Mouse (Mus musculus) C2C12 (cell line): Measurements from ENCODE around the gene Tcp10c.
"Not testable (repeated sequence)": the region's sequence is repeated elsewhere in the genome, so short reads cannot be mapped to it uniquely, and the experiment has no call there.

Source experiments
- CEBPB ChIP-seq: IDR thresholded peaks from one replicate; pipeline ENCODE4 v1.6.1; 2011; ENCODE audit warnings: low read depth, mild to moderate bottlenecking, control low read depth, moderate library complexity
- CTCF ChIP-seq: IDR thresholded peaks from one replicate; pipeline ENCODE4 v1.5.1; 2011; ENCODE audit not compliant: control insufficient read depth, insufficient read depth, insufficient read length
- MAX ChIP-seq: IDR thresholded peaks from one replicate; pipeline ENCODE4 v1.6.1; 2011; ENCODE audit warnings: mild to moderate bottlenecking, control low read depth
- MYOD1 ChIP-seq: IDR thresholded peaks from one replicate; pipeline ENCODE4 v1.6.1; 2011; ENCODE audit warnings: low read depth; ENCODE audit not compliant: control insufficient read depth, insufficient read length
- MYOG ChIP-seq: IDR thresholded peaks from one replicate; pipeline ENCODE4 v1.6.1; 2011; ENCODE audit not compliant: control insufficient read depth, insufficient read length; ENCODE audit errors: extremely low read depth
- USF1 ChIP-seq: IDR thresholded peaks from one replicate; pipeline ENCODE4 v1.6.1; 2011; ENCODE audit warnings: low read depth, mild to moderate bottlenecking, control low read depth, moderate library complexity

DNA sequence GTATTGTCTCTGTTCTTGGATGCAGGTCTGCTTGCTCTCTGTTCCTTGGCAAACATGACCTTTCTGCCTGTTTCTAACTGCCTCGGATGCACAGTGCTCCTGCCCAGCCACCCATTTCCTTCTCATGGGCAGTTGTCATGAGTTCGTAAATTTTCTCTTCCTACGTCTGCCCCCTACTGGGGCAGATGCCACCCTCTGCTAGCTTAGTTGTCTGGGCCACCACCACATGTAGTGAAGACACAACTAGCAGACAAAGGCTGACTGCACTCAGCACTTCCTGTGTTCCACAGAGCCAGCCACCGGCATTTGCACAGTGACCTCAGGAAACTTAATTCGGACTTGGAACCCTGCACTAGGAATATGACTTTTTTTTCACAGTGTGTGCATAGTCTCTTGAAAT is 9.4 kb downstream of the Tcp10c start:
- TF ChIP-seq CTCF, MYOG, MAX, USF1, MYOD1, CEBPB: not testable (repeated sequence)
